Comparison of ENCODE assay signal across 8 mouse cellular contexts in the genomic region with DNA sequence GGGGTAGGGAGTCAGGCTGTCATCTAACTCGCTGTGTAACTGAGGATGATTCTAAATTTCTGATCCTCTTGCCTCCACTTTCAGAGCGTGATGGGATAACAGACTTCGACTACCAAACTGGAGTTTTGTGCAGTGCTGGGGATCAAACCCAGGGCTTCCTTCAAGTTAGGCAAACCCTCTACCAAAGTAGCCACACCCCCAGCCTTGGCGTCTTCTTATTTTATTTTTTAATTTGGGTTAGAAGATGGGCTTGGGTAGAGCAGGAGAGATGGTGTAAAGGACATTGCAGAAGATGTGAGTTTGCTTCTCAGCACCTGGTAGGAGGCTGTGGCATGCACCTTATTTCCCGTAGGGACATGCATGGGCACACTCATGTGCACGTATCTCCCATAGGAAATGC. TPM values are rescaled to one million over a fixed set of nuclear protein-coding genes. Genes with fewer than 3 reads are reported as not detected.
DNase-seq lines count a peak whose midpoint lies in the region; ATAC-seq and TF ChIP-seq lines count a peak whose summit lies in the region.

No protein-coding gene starts in this region.

- H3K36me3 ChIP-seq in embryonic facial prominence, embryonic 14.5 days (ENCODE audit: control insufficient read depth, insufficient read depth, low read length) = no peaks in the 10 kb centered on the region
- no peaks in the 10 kb centered on the region for H3K36me3 ChIP-seq in kidney, embryonic 15.5 days
- no peaks in the 10 kb centered on the region for H3K36me3 ChIP-seq in neural tube, embryonic 12.5 days

- peaks cover 8% of the 10 kb centered on the region for H3K4me1 ChIP-seq in embryonic facial prominence, embryonic 14.5 days (ENCODE audit: control insufficient read depth, insufficient read depth, low read length)
- H3K4me1 ChIP-seq in kidney, embryonic 15.5 days = peaks cover 38% of the 10 kb centered on the region
- H3K4me1 ChIP-seq in neural tube, embryonic 12.5 days = peaks cover 35% of the 10 kb centered on the region

- no peak for DNase-seq in layer of hippocampus, adult 2 months (ENCODE audit: low spot score in 2 of 2)
- DNase-seq in layer of hippocampus, adult 18-20 months (ENCODE audit: low spot score in 2 of 2) = no peak
- no peak for DNase-seq in embryonic facial prominence, embryonic 14.5 days (ENCODE audit: low spot score)
- DNase-seq in adrenal gland, postnatal 14 days = no peak
- DNase-seq in urinary bladder, postnatal 10 days (ENCODE audit: low spot score) = no peak
- DNase-seq in spleen, adult 18-20 months = no peak

- peak overlapping the region; percentile 67 for H3K4me2 ChIP-seq in embryonic facial prominence, embryonic 14.5 days (ENCODE audit: low read depth, low read length)
- peak overlapping the region; percentile 74 for H3K4me2 ChIP-seq in kidney, embryonic 15.5 days
- peak overlapping the region; percentile 80 for H3K4me2 ChIP-seq in neural tube, embryonic 12.5 days (replicated peaks)

- TF ChIP-seq CTCF in layer of hippocampus, adult 2 months (conservative IDR thresholded peaks at IDR 0.05) = no peak

- peak overlapping the region; percentile 90 for H3K27ac ChIP-seq in layer of hippocampus, adult 2 months
- peak overlapping the region; percentile 70; the same call in 1 of the 2 replicates for H3K27ac ChIP-seq in embryonic facial prominence, embryonic 14.5 days (replicated peaks; ENCODE audit: low read depth, low read length)
- H3K27ac ChIP-seq in kidney, embryonic 15.5 days = peak overlapping the region; percentile 68
- H3K27ac ChIP-seq in neural tube, embryonic 12.5 days = no peak overlapping the region; the same call in 1 of the 2 replicates

- peak overlapping the region; percentile 77 for H3K4me3 ChIP-seq in layer of hippocampus, adult 2 months
- H3K4me3 ChIP-seq in embryonic facial prominence, embryonic 14.5 days (ENCODE audit: low read depth, low read length) = peak overlapping the region; percentile 71
- H3K4me3 ChIP-seq in kidney, embryonic 15.5 days (replicated peaks) = peak overlapping the region; percentile 67
- peak overlapping the region; percentile 82 for H3K4me3 ChIP-seq in neural tube, embryonic 12.5 days

- WGBS in embryonic facial prominence, embryonic 14.5 days = 28% methylated on average over 6 of the region's 6 CpGs
- 25% methylated on average over 6 of the region's 6 CpGs for WGBS in kidney, embryonic 15.5 days
- 39% methylated on average over 6 of the region's 6 CpGs for WGBS in neural tube, embryonic 12.5 days

- H3K9ac ChIP-seq in embryonic facial prominence, embryonic 14.5 days (ENCODE audit: low read depth, low read length) = peak overlapping the region; percentile 78
- H3K9ac ChIP-seq in kidney, embryonic 15.5 days = peak overlapping the region; percentile 76
- H3K9ac ChIP-seq in neural tube, embryonic 12.5 days = peak overlapping the region; percentile 80

- H3K9me3 ChIP-seq in embryonic facial prominence, embryonic 14.5 days (ENCODE audit: control insufficient read depth, low read length) = no peaks in the 10 kb centered on the region
- no peaks in the 10 kb centered on the region for H3K9me3 ChIP-seq in kidney, embryonic 15.5 days (replicated peaks)
- no peaks in the 10 kb centered on the region for H3K9me3 ChIP-seq in neural tube, embryonic 12.5 days

- no peaks in the 10 kb centered on the region for H3K27me3 ChIP-seq in embryonic facial prominence, embryonic 14.5 days (replicated peaks; ENCODE audit: control insufficient read depth, insufficient read depth, low read length)
- H3K27me3 ChIP-seq in kidney, embryonic 15.5 days = no peaks in the 10 kb centered on the region
- no peaks in the 10 kb centered on the region for H3K27me3 ChIP-seq in neural tube, embryonic 12.5 days (replicated peaks)

- ATAC-seq in embryonic facial prominence, embryonic 14.5 days (ENCODE audit: low read depth) = no peak
- ATAC-seq in kidney, embryonic 15.5 days (replicated peaks; ENCODE audit: low FRiP score) = no peak
- peak; percentile 12 for ATAC-seq in neural tube, embryonic 12.5 days (ENCODE audit: low FRiP score, low read depth)

RNA-seq across cellular contexts. Expression of a gene that starts 0.5 kb away (rescaled TPM):
- 10 to 100 TPM; 81.1 to 95.5 TPM for total RNA-seq in layer of hippocampus, adult 2 months (2021)
- total RNA-seq in layer of hippocampus, adult 18-20 months (2021) = 10 to 100 TPM; 72.6 to 87.7 TPM
- polyA plus RNA-seq in embryonic facial prominence, embryonic 14.5 days (2014; fragmentation: Nextera tagmentation; extraction: Ambion mirVana) = 37.7 and 39.5 TPM in 2 replicates
- polyA plus RNA-seq in kidney, embryonic 15.5 days (2015; fragmentation: Nextera tagmentation; extraction: Ambion mirVana) = 42.9 and 44.8 TPM in 2 replicates
- polyA plus RNA-seq in neural tube, embryonic 12.5 days (2016; fragmentation: Nextera tagmentation; extraction: Ambion mirVana) = 45.1 and 54.3 TPM in 2 replicates
- total RNA-seq in adrenal gland, postnatal 14 days (2021) = 63.5 and 81.7 TPM in 2 replicates
